Mouse (Mus musculus): ENCODE data around the gene Zdhhc6.

Zdhhc6 gene

DNA sequence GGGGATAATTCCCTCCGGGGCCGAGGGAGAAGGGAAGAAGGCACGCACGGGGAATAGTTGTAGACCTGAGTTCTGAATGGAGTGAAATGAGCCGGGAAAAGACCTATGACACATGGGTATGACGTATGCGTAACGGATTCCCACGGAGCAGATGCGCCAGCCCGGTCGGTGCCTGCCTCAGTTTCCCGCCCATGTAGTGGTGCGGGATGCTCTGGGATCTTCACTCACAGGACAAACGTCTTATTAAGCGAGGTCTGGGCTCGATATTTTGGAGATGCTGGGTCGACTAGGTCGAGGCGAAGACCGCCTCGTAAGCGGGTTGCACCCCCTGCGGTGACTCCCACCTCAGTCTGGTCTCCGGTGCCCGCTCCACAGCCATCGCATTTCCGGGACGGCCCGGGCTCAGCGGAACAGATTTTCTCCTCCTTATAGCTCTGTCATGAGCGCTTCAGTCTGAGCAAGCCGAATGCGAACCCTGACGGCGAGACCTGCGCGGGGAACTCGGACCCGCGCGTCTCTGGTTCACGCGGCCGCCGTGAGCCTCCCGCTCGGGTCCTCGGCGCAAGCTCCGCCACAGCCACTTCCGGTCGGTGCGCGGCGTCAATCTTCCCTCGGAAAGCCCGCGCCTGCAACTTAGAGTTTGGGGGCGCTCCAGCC, at the start of gene Zdhhc6:
Zdhhc6 (minus strand) TSS at position 581 of the 657 bp plus-strand sequence.
- DNase-seq, result peak; percentile 90

DNA sequence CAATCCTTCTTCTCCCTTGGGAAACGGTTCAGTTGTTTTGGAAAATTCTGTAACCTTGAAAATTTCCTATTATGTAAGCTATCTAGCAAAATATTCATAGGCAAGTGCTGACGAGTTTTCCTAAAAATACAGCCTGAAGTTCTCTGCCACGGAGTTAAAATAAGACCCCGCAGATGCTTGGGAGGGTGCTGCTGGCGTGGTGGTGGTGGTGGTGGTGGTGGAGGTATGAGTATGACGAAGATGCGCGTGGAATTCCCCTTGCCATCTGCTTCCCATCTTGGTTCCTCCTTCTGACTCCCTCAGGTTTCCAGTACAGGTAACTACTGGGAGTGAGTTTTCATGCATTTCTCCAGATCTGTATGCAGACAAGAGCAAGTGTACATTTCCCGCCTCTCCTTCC, 46.8 kb upstream of the Zdhhc6 start:
- no peak for DNase-seq

- no peak for DNase-seq
Measured at GRCm38 (mm10) chr19:55350673-55351378, 35.0 kb upstream of the Zdhhc6 start.

DNA sequence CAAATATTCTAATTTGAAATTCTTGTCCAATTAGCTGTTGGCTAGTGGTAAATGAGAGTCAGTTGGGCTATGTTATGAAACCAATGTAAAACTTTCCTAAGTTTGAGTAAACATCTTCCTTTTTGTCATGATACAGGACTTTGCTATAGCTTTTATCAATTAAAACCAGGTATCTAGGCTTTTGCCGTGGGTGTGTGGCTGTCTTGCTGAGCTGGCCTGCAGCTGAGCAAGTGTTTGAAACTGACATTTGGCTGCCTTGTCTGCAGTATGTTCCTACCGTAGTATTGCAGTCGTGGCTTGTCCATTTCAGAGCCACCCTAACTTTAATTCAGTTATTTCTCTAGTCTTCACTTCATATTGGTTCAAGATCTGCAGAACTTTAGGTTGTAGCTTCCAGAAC, 32.4 kb upstream of the Zdhhc6 start:
- no peak for DNase-seq

DNA sequence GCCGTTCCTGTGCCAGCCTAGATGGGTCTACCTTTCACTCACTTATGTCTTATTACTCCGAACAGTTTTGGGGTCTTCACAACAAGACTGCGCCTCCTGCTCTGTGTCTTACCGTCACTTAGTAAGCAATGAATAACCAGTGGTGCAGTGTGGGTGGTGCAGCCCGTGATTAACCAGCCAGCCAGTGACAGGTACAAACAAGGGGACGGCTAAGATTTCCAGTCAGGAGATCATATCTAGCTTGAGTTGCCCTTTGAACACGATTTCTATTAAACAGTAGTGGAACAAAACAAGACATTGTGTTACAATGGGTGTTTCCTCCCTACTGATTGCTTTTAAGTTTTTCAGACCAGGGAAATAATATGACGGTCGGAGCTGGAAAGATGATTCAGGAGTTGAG, 27.4 kb upstream of the Zdhhc6 start:
- no peak for DNase-seq

- DNase-seq, result no peak
Measured at GRCm38 (mm10) chr19:55342423-55342822, 26.6 kb upstream of the Zdhhc6 start.

DNA sequence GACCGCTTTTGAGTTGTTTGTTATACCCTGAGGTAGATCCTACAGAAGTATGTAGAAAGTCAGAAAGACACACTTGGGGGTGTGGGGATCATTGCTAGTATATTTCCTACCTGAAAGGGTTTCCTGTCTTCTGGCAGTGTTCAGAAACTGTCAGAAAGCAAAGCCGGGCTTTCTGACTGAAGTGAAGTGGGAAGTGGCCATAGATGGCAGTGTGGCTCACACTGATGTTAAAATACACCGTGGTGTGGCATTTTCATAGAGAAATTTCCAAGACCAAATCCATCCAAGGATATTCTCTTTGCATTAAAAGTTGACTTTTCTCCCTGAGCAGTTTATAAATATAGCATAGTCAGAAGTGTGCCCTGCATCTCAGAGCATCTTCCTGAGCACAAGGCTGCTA, 25.5 kb upstream of the Zdhhc6 start:
- no peak for DNase-seq

DNA sequence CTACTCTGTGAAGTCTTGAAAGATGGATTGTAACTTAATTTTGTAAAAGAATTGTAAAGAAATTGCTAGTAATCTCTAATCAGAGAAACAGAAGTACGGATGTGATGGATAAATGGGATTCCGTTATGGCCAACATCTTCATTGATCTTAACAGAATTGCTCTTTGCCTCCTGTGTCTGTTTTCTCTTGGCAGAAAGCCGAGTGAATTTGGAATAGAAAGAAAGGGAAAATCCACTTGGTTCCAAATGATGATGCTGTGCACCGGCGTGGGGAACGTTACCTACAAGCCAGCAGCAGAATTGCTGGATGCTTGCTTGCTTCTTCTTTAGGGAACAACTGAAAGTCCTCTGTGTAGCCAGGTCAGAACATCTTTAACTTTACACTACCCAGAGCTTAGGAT, 24.7 kb upstream of the Zdhhc6 start:
- no peak for DNase-seq

DNA sequence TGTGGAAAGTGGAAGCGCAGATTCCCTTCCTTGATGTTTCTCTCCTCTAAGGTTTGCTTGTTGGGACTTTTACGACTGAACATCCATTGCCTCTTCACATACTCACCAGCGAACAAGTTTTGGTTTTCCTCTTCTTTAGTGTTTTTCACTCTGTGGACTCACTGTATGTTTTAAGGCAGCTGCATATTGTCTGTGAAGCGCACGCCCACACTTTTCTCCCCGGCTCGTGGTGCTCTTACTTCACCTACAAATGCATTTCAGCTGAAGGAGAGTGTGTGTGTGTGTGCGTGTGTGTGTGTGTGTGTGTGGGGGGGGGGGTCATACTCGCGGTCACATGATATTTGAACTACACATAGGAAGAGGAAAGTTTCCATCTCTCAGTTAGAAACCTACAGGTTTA, 21.8 kb upstream of the Zdhhc6 start:
- no peak for DNase-seq

- no peak for DNase-seq
Measured at GRCm38 (mm10) chr19:55337066-55337465, 21.2 kb upstream of the Zdhhc6 start.

- DNase-seq, result no peak
Measured at GRCm38 (mm10) chr19:55336441-55336840, 20.6 kb upstream of the Zdhhc6 start.

DNA sequence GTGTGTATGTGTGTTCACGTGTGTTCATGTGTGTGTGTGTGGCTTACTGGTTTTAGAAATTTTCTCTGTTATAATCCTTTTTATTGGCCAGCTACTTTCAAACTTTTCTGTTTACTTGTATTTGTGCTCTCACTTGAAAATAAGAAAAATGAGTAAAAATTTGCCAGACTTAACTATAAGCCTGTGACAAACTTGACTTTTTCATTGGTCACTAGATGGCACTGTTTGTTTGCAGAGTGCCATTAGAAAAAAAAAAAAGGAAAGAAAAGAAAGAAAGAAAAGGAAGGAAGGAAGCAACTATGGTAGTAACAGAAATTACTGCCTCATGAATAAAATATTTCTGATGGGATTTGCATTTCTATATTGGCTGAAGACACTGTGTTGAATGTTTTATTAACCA, 20.0 kb upstream of the Zdhhc6 start:
- DNase-seq, result no peak

GRCm38 (mm10) chr19:55332641-55333268, 16.9 kb upstream of the Zdhhc6 start:
- DNase-seq, result peak; percentile 35

- no peak for DNase-seq
Measured at GRCm38 (mm10) chr19:55331776-55332175, 15.9 kb upstream of the Zdhhc6 start.

- no peak for DNase-seq
Measured at GRCm38 (mm10) chr19:55327510-55327909, 11.7 kb upstream of the Zdhhc6 start.

GRCm38 (mm10) chr19:55322604-55323003, 6.8 kb upstream of the Zdhhc6 start:
- no peak for DNase-seq

DNA sequence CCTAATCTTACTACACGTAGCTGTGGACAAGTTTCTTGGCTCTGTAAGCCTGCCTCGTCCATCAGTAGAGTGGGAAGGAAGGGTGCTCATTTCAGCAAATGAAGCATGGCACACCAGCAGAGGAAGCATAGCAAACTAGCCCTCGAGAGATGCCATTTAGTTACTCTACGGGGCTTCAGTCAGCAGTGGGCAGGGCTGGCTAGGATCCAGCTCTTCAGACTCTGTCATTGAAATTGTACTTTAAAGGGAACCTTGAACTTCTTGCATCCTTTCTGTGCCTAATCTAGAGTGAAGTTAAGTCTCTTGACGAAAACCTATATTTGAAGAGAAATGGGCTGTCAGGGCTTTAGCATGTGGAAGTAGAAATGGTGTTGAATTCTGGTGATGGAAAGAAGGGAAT, 3.7 kb upstream of the Zdhhc6 start:
- no peak for DNase-seq

- no peak for DNase-seq
Measured at GRCm38 (mm10) chr19:55319036-55319435, 3.2 kb upstream of the Zdhhc6 start.

- no peak for DNase-seq
Measured at GRCm38 (mm10) chr19:55316901-55317300, 1.1 kb upstream of the Zdhhc6 start.

GRCm38 (mm10) chr19:55316109-55316714, 380 bp upstream of the Zdhhc6 start, which contains the start of gene Vti1a:
Gene Vti1a (plus strand): TSS chr19:55316295.
- peak; percentile 90 for DNase-seq

DNA sequence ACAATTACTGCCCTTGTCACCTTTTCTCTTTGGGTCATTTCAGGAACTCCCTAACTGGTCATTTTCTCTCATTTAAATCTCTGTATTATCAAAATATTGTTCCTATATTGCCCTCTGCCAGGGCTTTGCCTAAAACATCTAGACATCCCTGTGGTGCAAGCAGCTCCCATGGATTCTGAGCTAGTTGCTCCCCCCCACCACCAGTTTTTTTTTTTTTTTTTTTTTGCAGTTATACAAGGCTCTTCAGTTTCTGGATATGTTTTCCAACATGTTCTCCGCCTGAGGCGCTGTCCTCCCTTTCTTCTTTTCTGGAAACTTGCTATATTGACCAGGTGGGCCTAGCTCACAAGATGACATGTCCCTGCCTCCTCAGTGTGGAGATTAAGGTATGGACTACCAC, 2.2 kb downstream of the Zdhhc6 start:
- DNase-seq, result no peak

DNA sequence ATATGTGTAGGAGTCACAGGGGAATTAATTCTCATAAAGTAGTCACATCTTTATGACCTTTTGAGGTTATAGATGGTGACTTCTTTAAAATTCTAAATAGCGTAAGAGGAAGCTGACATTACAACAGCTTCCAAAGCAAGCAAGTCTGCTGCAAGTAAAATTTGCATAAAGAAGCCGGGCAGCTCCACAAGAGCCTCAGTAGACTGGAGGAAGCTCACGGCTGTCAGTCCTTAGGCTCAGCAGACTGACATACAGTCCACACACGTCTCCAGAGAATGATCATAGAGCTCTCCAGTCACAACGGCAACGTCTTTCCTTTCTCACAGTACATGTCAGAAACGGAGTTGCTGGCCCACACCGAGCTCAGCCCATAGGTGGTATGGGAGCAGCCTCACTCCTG, 4.0 kb downstream of the Zdhhc6 start:
- no peak for DNase-seq

GRCm38 (mm10) chr19:55305024-55305423, 10.8 kb downstream of the Zdhhc6 start:
- no peak for DNase-seq

DNA sequence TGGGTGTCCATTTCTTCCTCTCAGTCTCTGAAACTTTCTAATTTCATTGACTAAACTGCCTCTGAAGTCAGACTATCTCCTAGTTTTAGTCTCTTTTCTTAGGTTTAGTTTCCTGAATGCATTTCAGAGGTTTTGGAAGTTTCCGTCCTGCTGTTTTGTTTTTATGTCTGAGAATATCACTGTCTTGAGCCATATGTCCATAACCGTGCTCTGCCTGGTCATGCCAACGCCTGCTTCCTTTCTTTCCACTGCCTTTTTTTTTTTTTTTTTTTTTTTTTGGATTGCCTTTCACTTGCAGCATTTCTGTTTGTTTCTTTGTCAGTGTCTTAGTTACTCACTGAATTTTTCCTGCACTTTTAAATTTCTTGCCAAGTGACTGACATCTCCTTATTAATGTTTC, 15.3 kb downstream of the Zdhhc6 start:
- DNase-seq, result no peak
